Mouse (Mus musculus) cerebral cortex, adult 2 months (tissue): Measurements from ENCODE around the gene Ntm.

Source experiments
- WGBS: fragments of 180-500 bp; shearing (Covaris S2); methylation state at CpG from one replicate; pipeline ENCODE4 v1.1.7; 2018; 5-methylcytosine and 5-hydroxymethylcytosine counted together

The Ntm gene

GRCm38 (mm10) chr9:29319197-29319596 is 643.7 kb downstream of the Ntm start:
- 34% methylated on average over 1 of the region's 1 CpGs for WGBS

GRCm38 (mm10) chr9:29318676-29319162 is 644.2 kb downstream of the Ntm start:
- WGBS, result 69% methylated on average over 8 of the region's 8 CpGs

GRCm38 (mm10) chr9:29317623-29318022 is 645.3 kb downstream of the Ntm start:
- WGBS, result 19% methylated on average over 3 of the region's 3 CpGs

GRCm38 (mm10) chr9:29315842-29316241 is 647.1 kb downstream of the Ntm start:
- WGBS, result 25% methylated on average over 8 of the region's 8 CpGs

GRCm38 (mm10) chr9:29306961-29307360 is 656.0 kb downstream of the Ntm start:
- WGBS, result 16% methylated on average over 2 of the region's 2 CpGs

DNA sequence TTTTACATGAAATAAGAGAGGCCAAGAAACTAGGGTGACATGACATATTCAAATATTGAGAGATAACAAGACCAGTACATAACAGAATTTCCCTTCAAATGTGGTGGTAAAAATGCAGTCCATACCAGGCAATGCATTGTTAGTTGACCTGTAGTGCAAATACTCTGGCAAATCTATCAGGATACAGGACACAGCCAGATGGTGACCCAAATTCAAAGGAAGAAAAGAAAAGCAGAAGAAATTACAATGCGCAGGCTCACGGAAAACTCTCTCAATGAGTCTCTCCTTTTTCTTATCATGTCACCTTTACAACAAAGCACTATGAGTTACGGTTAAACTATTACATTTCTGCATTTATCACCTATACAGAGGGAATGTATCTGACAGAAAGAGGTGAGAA is 664.6 kb downstream of the Ntm start:
- WGBS, result 67% methylated on average over 3 of the region's 3 CpGs

- 51% methylated on average over 3 of the region's 3 CpGs for WGBS
These were observed 666.2 kb downstream of the Ntm start for GRCm38 (mm10) chr9:29296752-29297151.

GRCm38 (mm10) chr9:29288003-29288704 is 674.8 kb downstream of the Ntm start:
- WGBS, result 78% methylated on average over 7 of the region's 7 CpGs

DNA sequence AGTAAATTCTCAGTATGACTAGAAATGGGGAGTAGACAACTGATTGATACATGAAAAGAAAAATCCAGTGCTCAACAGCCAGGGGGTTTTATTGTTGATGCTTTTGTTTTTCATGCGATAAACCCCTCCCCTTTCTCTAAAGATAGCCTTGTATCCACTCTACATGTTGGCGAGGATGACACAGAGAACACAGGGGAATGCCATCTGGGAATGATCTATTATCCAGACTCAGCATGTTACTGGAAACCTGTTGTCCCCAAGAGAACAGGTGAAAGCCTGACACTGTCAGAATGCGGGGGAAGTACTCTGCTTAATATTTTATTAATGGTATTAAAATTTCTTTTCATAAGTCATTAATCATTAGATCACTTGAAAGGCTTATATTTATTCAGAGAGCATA is 690.1 kb downstream of the Ntm start:
- 81% methylated on average over 3 of the region's 3 CpGs for WGBS

- WGBS, result 64% methylated on average over 6 of the region's 6 CpGs
These were observed 693.0 kb downstream of the Ntm start for GRCm38 (mm10) chr9:29269988-29270387.

- 47% methylated on average over 2 of the region's 2 CpGs for WGBS
These were observed 693.7 kb downstream of the Ntm start for GRCm38 (mm10) chr9:29269277-29269646.

DNA sequence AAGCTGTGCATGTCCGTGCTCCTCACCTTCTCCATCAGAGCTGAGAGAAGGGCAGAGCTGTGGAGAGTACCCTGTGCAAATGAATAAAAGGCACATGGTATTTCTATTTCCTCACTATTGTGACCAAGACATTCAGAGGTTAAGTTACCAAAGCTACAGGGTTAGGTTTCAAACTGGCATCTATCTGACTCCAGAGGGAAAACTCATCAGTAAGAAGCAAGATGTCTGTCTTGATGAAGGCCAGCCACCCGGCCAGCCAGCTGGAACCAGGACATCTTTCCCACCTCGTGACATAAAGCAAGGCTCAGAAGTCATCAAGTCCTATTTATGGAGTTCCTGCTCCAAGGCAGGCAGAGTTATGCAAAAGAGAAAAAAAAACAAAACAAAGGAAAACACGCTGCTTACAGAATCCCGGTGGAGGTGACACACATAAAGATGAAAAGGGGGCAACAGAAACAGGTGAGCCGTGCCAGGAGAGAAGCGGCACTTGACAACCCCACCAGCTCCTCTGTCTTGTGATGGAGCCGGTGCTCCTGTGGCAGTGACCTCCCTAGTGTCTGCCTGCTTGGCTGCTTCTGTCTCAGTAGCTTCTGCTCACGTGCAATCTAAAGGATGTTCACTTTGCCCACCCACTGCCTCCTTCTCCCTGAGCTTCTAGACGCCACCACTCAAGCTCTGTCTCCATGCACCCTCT is 694.2 kb downstream of the Ntm start:
- WGBS, result 40% methylated on average over 10 of the region's 10 CpGs

DNA sequence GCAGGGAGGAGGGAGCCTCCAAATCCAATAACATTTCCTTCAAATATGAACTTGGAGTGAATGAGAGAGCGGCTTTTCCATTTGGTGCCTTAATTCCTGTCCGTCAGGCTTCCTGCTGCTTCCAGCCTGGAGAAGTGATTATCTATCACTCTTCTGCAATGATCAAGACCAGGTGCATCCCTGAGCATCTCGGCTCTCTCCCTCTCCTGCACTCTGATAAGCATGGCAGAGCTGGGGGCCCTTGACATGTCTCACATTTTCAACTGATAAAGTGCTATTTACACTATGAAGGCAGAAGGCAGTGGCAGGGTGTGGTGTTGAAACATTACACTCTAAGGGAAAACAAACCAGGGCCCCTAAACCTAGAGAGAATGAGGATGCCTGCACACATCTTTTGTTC is 695.3 kb downstream of the Ntm start:
- 69% methylated on average over 3 of the region's 3 CpGs for WGBS

GRCm38 (mm10) chr9:29265177-29265576 is 697.8 kb downstream of the Ntm start:
- WGBS, result 85% methylated on average over 4 of the region's 4 CpGs

GRCm38 (mm10) chr9:29262836-29263235 is 700.1 kb downstream of the Ntm start:
- 42% methylated on average over 3 of the region's 3 CpGs for WGBS

- WGBS, result 52% methylated on average over 2 of the region's 2 CpGs
These were observed 710.1 kb downstream of the Ntm start for GRCm38 (mm10) chr9:29252866-29253265.

DNA sequence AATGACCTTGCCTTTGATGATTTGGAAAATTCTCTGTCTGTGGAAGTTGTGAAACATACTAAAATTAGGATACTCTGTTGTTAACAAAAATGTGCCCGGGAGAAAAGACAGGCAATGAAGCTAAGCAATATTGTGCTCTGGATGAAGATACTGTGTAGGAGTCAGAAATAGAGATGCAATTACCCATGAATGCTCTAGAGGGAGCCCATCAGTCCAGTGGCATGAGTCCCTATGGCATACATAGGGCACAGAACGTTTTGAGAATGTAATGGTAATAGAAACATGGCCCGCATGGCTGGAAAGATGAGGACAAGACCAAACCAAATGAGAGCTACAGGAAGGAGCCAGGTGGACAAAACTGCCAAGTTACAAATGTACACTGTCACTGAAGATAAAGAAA is 712.1 kb downstream of the Ntm start:
- WGBS, result 56% methylated on average over 3 of the region's 3 CpGs

GRCm38 (mm10) chr9:29247812-29248211 is 715.1 kb downstream of the Ntm start:
- WGBS, result 59% methylated on average over 3 of the region's 3 CpGs

DNA sequence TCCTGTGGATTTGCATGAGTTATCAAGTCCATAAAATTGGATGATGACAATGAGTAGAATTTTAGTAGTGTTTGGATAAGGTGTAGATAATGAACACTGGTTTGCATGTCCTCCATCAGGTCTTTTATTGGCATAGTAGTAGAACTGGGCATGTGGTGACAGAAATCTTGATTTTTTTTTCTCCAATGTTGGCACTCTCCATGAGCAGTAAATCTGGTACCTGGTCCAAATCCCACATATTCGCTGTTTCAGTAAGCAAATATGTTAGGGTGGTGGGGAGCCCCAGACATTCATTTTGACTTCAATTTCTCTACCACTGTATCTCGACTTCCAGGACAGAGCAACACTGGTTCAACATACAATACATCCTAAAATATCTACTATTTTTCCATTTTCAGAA is 718.9 kb downstream of the Ntm start:
- WGBS, result 61% methylated on average over 2 of the region's 2 CpGs

DNA sequence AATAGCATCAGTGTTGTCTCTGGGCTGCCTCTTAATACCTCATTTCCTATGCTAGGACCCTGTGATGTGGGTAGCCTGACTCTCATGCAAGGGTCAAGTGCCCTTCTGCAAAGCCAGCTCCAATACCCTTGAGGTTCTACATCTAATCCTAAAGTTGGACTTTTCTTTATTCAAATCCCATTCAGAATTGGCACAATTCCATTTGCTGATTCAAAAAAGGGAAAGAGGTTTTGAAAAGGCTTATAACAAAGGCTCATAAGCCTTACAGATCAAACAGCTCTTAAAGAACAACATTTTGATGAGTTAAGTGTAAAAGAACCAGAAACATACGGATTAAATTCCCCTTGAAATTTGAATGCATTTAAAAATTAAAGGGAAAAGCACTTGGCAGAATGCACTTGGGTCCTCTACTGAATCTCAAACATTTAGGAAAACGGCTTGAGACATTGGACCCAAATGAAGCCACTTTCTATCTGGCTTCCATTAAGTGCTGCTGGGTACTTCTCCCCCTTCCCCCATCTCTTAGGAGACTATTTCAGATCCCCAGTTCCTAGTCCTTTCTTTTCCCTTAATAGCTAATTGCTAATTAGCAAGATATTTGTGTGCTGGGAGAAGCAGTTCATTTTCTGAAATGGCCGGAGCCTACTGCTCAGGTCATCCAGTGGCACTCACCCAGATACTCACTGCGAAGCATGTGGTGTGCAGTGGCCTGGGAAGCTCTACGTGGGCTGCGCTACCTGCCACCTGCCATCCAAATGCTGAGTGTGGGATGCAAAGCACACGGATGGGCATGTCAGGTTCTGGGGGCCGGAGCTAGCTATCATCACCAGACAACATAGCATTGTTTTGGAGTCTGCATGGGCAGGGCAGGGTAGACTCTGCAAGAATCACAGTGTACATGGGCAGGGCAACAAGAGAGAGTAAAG is 720.2 kb downstream of the Ntm start:
- 57% methylated on average over 8 of the region's 8 CpGs for WGBS

DNA sequence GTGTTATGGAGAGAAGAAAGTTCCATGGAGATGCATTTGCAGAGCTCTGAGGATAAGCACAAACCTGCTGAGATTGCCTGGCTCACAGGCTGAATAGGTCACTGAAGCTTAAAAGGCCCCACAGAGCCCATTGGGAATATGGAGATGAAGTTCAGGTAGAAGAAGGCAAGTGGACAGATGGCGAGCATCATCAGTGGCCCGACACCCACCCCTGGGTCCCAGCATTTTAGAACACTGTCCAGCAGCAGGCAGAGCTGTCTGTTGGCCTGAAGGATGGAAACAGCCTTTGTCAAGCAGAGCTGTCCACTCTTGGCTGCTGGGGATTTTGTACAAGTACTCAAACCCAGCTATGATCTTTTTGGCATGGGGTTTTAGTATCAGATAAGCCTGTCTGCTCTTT is 722.1 kb downstream of the Ntm start:
- 96% methylated on average over 2 of the region's 2 CpGs for WGBS

DNA sequence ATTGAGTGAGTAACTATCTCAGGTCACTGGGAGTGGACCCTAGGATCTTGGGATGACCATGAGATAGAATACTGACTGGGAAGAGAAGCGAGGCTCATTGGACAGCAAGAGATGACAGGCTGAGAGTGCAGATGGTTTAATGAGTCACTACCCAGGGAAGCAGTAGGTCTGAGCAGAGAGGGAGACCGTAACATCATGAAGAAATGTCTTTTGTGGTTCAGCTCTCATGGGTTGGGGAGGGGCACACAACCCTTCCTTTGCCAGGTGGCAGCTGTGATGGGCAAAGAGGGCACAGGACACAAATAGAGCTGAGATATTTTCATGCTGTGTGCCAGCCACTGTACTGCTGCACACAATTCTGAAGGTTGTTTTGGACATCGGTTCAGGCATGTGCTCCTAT is 724.0 kb downstream of the Ntm start:
- WGBS, result 44% methylated on average over 3 of the region's 3 CpGs
